Mouse (Mus musculus): Measurements from ENCODE around the gene Churc1. TPM values are rescaled to one million over a fixed set of nuclear protein-coding genes. Genes with fewer than 3 reads are reported as not detected.

The Churc1 gene
- 28.9 and 35.7 TPM in 2 replicates for polyA plus RNA-seq (2012; rRNA removed)

DNA sequence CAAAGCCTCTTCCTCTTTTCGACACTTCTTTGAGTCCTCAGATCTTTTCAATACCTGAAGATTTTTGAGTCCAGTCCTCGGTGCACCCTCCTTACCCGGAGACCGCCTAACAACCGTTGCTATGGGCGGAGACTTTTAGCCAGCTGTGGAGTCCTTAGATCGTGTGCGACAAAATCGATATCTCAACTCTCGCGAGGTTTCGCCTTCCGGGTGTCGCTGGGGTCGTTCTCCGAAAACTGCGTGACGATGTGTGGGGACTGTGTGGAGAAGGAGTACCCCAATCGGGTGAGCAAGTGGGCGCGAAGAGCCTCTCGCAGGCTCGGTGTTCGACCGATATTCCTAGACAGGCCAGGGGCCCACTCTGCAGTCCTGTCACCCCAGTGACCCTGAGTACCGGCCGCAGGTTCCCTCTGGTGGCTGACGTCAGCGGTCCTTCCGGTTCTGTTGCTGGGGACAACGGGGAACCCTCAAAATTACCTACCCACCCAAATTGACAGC lies at the start of gene Churc1, which contains the start of gene Fntb:
TSS of gene Churc1 (plus strand) at position 185 of the 498 bp plus-strand sequence.
TSS of gene Fntb (plus strand) at position 236 of the 498 bp plus-strand sequence.

DNA sequence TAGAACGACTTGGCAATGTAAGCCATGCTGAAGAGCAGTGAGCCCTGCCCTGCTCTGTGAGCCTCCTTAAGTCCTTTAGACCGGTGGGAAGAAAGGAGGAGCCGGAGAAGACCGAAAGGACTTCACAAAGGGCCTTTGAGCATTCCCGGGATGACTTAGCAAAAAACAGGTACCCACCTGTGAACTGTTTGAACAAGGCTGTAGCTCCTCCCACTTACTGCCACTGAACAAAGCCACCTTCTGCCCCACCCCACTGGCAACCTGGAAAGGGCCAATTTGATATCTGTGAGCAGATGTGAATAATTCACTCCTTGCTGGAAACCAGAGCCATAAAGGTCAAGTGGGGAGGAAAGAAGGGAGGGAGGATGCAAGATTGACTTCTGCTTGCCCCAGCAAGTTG lies 30.0 kb downstream of the Churc1 start, which contains the start of gene Gpx2:
TSS of gene Gpx2 (minus strand) at position 205 of the 400 bp plus-strand sequence.

DNA sequence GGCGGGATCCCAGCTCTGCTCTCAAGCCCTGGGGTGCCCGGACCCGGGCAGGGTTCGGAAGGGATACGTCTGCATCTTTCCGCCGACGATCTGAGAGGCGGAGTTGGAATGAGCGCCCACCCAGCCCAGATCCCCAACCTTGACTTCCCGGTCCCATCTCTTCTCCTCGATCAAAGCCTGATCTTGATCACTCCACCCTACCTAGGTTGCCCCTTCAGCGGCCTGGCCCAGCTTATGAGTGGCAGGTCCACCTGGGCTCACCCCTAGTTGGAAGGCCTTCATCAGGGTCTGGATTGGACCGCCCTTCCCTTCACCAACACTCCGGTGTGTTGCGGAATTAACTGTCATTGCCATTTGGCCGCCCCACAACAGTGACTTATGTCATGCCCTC lies 57.3 kb downstream of the Churc1 start, which contains the start of gene Rab15:
TSS of gene Rab15 (minus strand) at position 258 of the 391 bp plus-strand sequence.

Other genes starting within 250 kb of the Churc1 start
- gene Plekhg3, start 234.6 kb upstream of the Churc1 start, polyA plus RNA-seq (2012; rRNA removed): 41.3 and 42.6 TPM in 2 replicates
- gene Sptb, start 55.0 kb upstream of the Churc1 start, polyA plus RNA-seq (2012; rRNA removed): 0.78 and 0.87 TPM in 2 replicates
- gene Fntb, start 51 bp downstream of the Churc1 start, polyA plus RNA-seq (2012; rRNA removed): 30.0 and 31.9 TPM in 2 replicates
- gene Gpx2, start 30.0 kb downstream of the Churc1 start, polyA plus RNA-seq (2012; rRNA removed): 560 and 661 TPM in 2 replicates
- gene Rab15, start 57.4 kb downstream of the Churc1 start, polyA plus RNA-seq (2012; rRNA removed): 73.1 and 81.6 TPM in 2 replicates
- gene Max, start 196.7 kb downstream of the Churc1 start, polyA plus RNA-seq (2012; rRNA removed): 58.3 and 65.2 TPM in 2 replicates